8 mouse cellular contexts compared by ENCODE assay signal in the genomic region with DNA sequence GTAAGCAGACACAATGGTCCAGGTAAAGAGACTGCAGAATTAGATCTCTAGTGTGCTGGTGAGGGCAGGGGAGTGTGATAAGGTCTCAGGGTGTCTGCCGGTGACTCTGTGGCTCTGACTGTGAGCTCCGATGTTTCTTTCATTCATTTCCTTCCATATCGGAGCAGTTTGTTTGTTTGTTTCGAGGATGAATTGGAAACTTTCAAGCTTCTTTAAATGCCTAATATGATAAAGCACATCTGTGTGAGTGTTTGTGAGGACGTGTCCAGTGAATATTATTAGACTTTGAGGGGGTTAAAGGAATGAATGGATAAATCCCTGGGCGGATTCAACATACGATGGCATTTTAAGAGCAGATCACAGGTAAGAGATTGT. TPM values are rescaled to one million over a fixed set of nuclear protein-coding genes. Genes with fewer than 3 reads are reported as not detected.
A peak's percentile ranks its signal among the peaks of the same experiment; 100 is the strongest.
DNase-seq lines count a peak whose midpoint lies in the region; ATAC-seq and TF ChIP-seq lines count a peak whose summit lies in the region.
"Had no signal": no experiment of that assay in that cellular context is flagged by ENCODE, and none has a peak within 500 bp of the region (broad histone marks: within the 10 kb centered on the region; RNA-seq: fewer than 3 reads in every experiment).

No protein-coding gene starts in this region.

- H3K9ac ChIP-seq in limb, embryonic 15.5 days: no peak overlapping the region
- peak overlapping the region; percentile 67; the same call in 1 of the 2 replicates for H3K9ac ChIP-seq in stomach, postnatal 0 days (ENCODE audit: low read length)

- no peaks in the 10 kb centered on the region for H3K9me3 ChIP-seq in forebrain, embryonic 10.5 days
- no peaks in the 10 kb centered on the region for H3K9me3 ChIP-seq in limb, embryonic 15.5 days
- H3K9me3 ChIP-seq in stomach, postnatal 0 days (ENCODE audit: control insufficient read depth, low read length): no peaks in the 10 kb centered on the region

- no peak overlapping the region for H3K27ac ChIP-seq in testis, adult 2 months (ENCODE audit: control insufficient read depth, insufficient read depth, low read depth, low read length)
- H3K27ac ChIP-seq in forebrain, embryonic 10.5 days: peak overlapping the region; percentile 87
- peak overlapping the region; percentile 95; the same call in 1 of the 2 replicates for H3K27ac ChIP-seq in limb, embryonic 15.5 days
- H3K27ac ChIP-seq in stomach, postnatal 0 days (replicated peaks): 0 out of 2 replicates have a peak overlapping the region, but pooled peaks have one; percentile 92

- DNase-seq in testis, postnatal 14 days (ENCODE audit: low spot score): no peak
- DNase-seq in forebrain, embryonic 10.5 days (ENCODE audit: extremely low spot score, low spot score): no peak
- DNase-seq in stomach, postnatal 0 days (ENCODE audit: low spot score): no peak
- DNase-seq in kidney, adult 11 months: no peak
- no peak for DNase-seq in urinary bladder, postnatal 25 days (ENCODE audit: low spot score)

- ATAC-seq in limb, embryonic 15.5 days (ENCODE audit: insufficient number of reproducible peaks, low FRiP score, low TSS enrichment, low read depth): no peak
- no peak for ATAC-seq in stomach, postnatal 0 days (ENCODE audit: low FRiP score, low TSS enrichment)

- WGBS in forebrain, embryonic 10.5 days: 23% methylated on average over 7 of the region's 7 CpGs
- WGBS in limb, embryonic 15.5 days: 19% methylated on average over 7 of the region's 7 CpGs
- 11% methylated on average over 7 of the region's 7 CpGs for whole genome bisulfite sequencing in stomach, postnatal 0 days

- H3K36me3 ChIP-seq in testis, adult 2 months (ENCODE audit: control insufficient read depth, insufficient read depth, low read length): no peaks in the 10 kb centered on the region
- no peaks in the 10 kb centered on the region for H3K36me3 ChIP-seq in forebrain, embryonic 10.5 days (replicated peaks)
- H3K36me3 ChIP-seq in limb, embryonic 15.5 days: no peaks in the 10 kb centered on the region
- no peaks in the 10 kb centered on the region for H3K36me3 ChIP-seq in stomach, postnatal 0 days (ENCODE audit: control insufficient read depth, insufficient read depth, low read length)

- no peaks in the 10 kb centered on the region for H3K27me3 ChIP-seq in testis, adult 2 months (ENCODE audit: control insufficient read depth, insufficient read depth, low read length)
- H3K27me3 ChIP-seq in forebrain, embryonic 10.5 days (ENCODE audit: poor library complexity, severe bottlenecking): no peaks in the 10 kb centered on the region
- H3K27me3 ChIP-seq in limb, embryonic 15.5 days: no peaks in the 10 kb centered on the region
- H3K27me3 ChIP-seq in stomach, postnatal 0 days (ENCODE audit: control insufficient read depth, insufficient read depth, low read length): no peaks in the 10 kb centered on the region

- TF ChIP-seq EP300 in stomach, postnatal 0 days (optimal IDR thresholded peaks at IDR 0.05): no peak

- H3K4me2 ChIP-seq in limb, embryonic 15.5 days: peak overlapping the region; percentile 47
- peak overlapping the region; percentile 48 for H3K4me2 ChIP-seq in stomach, postnatal 0 days (replicated peaks; ENCODE audit: low read depth)

- H3K4me1 ChIP-seq in testis, adult 2 months (ENCODE audit: control insufficient read depth, insufficient read depth, low read length): peaks cover 12% of the 10 kb centered on the region
- peaks cover 26% of the 10 kb centered on the region for H3K4me1 ChIP-seq in forebrain, embryonic 10.5 days
- H3K4me1 ChIP-seq in limb, embryonic 15.5 days: peaks cover 13% of the 10 kb centered on the region; the same call in 1 of the 2 replicates
- no peaks in the 10 kb centered on the region for H3K4me1 ChIP-seq in stomach, postnatal 0 days (replicated peaks; ENCODE audit: control insufficient read depth, insufficient read depth)

- H3K4me3 ChIP-seq in testis, adult 2 months (ENCODE audit: control insufficient read depth, low read depth, low read length): peak overlapping the region; percentile 95
- peak overlapping the region; percentile 63 for H3K4me3 ChIP-seq in forebrain, embryonic 10.5 days
- H3K4me3 ChIP-seq in limb, embryonic 15.5 days: peak overlapping the region; percentile 61
- H3K4me3 ChIP-seq in stomach, postnatal 0 days (ENCODE audit: low read depth, low read length): peak overlapping the region; percentile 61

- no peak for TF ChIP-seq POLR2A in testis, adult 2 months (IDR thresholded peaks at IDR 0.05; ENCODE audit: control insufficient read depth, low read depth, low read length)

- TF ChIP-seq CTCF in testis, adult 2 months (IDR thresholded peaks at IDR 0.05; ENCODE audit: control insufficient read depth, insufficient read depth, insufficient replicate concordance, low read depth, low read length): no peak
- 0 out of 2 replicates have a peak, but pooled peaks have one; percentile 0 for TF ChIP-seq CTCF in stomach, postnatal 0 days (IDR thresholded peaks at IDR 0.05; ENCODE audit: low read depth)

RNA-seq across cellular contexts. Expression of gene Klrb1c, which starts 10.9 kb away (rescaled TPM):
- 0.25 TPM in 1 of 2 replicates, not detected in the other for polyA plus RNA-seq in testis, adult 2 months (2012; rRNA removed)
- not detected in 2 replicates for polyA plus RNA-seq in forebrain, embryonic 10.5 days (2016; fragmentation: Nextera tagmentation; extraction: Ambion mirVana)
- polyA plus RNA-seq in limb, embryonic 15.5 days (2015; fragmentation: Nextera tagmentation; extraction: Ambion mirVana): 0.07 TPM in 1 of 2 replicates, not detected in the other
- polyA plus RNA-seq in stomach, postnatal 0 days (2015; fragmentation: Nextera tagmentation; extraction: Ambion mirVana): 0.07 and 0.18 TPM in 2 replicates
- polyA plus RNA-seq: frontal cortex, adult 2 months had no signal

RNA-seq across cellular contexts. Expression of gene Gm44511, which starts 26.2 kb away (rescaled TPM):
- polyA plus RNA-seq in testis, adult 2 months (2012; rRNA removed): not detected in 2 replicates
- polyA plus RNA-seq in forebrain, embryonic 10.5 days (2016; fragmentation: Nextera tagmentation; extraction: Ambion mirVana): not detected in 2 replicates
- not detected in 2 replicates for polyA plus RNA-seq in limb, embryonic 15.5 days (2015; fragmentation: Nextera tagmentation; extraction: Ambion mirVana)
- not detected in 2 replicates for polyA plus RNA-seq in stomach, postnatal 0 days (2015; fragmentation: Nextera tagmentation; extraction: Ambion mirVana)
- polyA plus RNA-seq: frontal cortex, adult 2 months had no signal

RNA-seq across cellular contexts. Expression of gene Klrb1b, which starts 26.2 kb away (rescaled TPM):
- polyA plus RNA-seq in testis, adult 2 months (2012; rRNA removed): not detected in 2 replicates
- not detected in 2 replicates for polyA plus RNA-seq in forebrain, embryonic 10.5 days (2016; fragmentation: Nextera tagmentation; extraction: Ambion mirVana)
- 0.11 and 0.18 TPM in 2 replicates for polyA plus RNA-seq in limb, embryonic 15.5 days (2015; fragmentation: Nextera tagmentation; extraction: Ambion mirVana)
- polyA plus RNA-seq in stomach, postnatal 0 days (2015; fragmentation: Nextera tagmentation; extraction: Ambion mirVana): 0.16 and 0.19 TPM in 2 replicates
- polyA plus RNA-seq: frontal cortex, adult 2 months had no signal
